Mouse (Mus musculus) ovary, postnatal 36 days (tissue): Measurements from ENCODE around the gene Syt12.
"Not testable (repeated sequence)": the region's sequence is repeated elsewhere in the genome, so short reads cannot be mapped to it uniquely, and the experiment has no call there.

ENCODE experiments used
- DNase-seq: peaks from one replicate; pipeline ENCODE4 v3.0.0; 2022; ENCODE audit warnings: low spot score, mixed read lengths

Gene Syt12

GRCm38 (mm10) chr19:4491080-4491695 lies 13.9 kb upstream of the Syt12 start:
- no peak for DNase-seq

DNA sequence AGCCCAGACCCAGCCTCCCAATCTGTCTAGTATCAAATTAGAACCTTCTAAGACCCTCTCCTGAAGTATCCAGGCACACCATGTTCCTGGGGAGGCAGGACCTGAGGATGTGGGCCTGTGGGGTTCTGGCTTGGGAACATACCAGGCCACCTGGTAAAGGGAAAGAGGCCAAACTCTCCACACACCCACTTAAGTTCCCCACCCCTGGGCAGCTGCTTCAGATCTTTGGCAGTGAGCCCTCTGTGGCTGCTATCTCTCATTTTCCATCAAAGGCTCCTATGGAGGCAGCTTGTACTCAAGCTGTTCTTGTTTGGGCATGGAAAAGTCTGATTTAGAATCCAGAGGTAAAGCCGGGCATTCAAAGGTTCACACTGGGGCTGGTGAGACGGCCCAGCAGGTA lies 10.6 kb upstream of the Syt12 start:
- no peak for DNase-seq

- no peak for DNase-seq
Observed at GRCm38 (mm10) chr19:4485006-4485405, 7.8 kb upstream of the Syt12 start.

DNA sequence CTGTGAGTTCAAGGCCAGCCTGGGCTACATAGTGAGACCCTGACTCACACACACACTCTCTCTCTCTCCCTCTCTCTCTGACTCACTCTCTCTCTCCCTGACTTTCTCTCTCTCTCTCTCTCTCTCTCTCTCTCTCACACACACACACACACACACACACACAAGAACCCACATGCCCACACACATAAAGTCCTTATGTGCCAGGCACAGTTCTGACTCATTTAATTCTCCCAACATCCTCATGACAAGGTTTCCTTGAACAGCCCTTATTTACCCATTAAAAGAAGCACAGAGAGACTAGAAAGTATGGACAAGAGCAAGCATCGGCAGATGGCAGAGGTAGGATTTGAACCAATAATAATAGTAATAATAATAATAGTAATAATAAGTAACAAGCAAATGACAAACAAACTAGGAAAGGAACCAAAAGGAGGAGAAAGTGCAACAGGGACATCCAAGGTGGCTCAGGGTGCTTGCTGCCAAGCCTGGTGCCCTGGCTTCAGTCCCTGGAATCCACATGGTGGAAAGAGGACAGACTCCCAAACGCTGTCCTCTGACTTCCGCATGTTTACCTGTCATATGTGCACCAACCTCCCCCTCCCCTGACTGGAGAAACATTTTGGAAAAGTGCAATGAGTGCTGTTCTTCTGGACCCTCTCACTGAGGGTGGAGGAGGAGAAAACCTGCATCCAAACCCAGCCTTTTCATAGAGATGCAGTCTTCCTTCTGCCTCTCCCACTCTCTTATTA lies 5.0 kb upstream of the Syt12 start:
- DNase-seq = no peak

DNA sequence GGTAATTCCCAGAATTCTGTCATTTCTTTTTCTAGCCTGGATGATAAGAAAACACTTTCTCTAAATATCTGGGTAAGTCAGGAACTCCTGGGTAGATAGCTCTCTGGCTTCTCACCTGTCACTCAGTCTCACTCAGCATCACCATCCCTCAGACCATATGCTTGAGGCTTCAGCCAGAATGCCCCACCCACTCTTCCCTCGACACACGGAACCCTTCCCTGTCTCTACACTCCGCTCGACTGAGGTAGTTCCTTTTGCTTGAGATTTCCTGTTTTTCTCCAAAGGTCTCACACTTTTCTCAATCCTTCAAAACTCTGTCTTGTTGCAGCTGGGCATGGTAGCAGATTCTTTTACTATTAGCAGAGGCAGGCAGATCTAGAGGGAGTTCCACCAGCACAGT lies 4.1 kb upstream of the Syt12 start:
- no peak for DNase-seq

GRCm38 (mm10) chr19:4480041-4480440 lies 2.8 kb upstream of the Syt12 start:
- DNase-seq = no peak

GRCm38 (mm10) chr19:4478190-4478516 lies 906 bp upstream of the Syt12 start:
- no peak for DNase-seq

GRCm38 (mm10) chr19:4476601-4477257 lies 518 bp downstream of the Syt12 start:
- DNase-seq = peak; percentile 60

GRCm38 (mm10) chr19:4475224-4475925 lies 1.9 kb downstream of the Syt12 start:
- DNase-seq = no peak

- no peak for DNase-seq
Observed at GRCm38 (mm10) chr19:4474739-4475138, 2.5 kb downstream of the Syt12 start.

DNA sequence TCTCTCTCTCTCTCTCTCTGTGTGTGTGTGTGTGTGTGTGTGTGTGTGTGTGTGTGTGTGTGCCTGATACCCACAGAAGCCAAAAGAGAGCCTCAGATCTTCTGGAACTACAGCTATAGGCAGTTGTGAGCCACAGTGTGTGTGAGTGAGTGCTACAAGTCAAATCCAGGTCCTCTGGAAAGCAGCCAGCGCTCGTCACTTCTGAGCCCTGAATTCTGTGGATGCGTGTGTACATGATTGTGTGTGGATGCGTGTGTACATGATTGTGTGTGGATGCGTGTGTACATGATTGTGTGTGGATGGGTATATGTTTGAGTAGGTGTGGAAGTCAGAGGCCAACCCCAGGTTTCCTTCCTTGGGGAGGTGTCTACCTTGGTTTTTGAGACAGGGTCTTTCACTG lies 3.7 kb downstream of the Syt12 start:
- no peak for DNase-seq

DNA sequence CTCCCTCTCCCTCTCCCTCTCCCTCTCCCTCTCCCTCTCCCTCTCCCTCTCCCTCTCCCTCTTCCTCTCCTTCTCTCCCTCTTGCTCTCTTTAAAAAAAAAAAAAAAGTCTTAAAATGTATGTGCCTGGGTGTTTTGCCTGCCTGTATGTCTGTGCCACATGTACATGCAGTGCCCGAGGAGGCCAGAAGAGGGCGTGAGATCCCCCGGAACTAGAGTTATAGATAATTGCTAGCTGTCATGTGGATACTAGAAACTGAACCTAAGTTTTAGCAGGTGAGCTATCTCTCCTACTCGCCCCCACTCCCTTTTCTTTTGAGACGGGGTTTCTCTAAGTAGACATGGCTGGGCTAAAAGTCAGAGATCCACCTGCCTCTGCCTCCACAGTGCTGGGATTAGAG lies 8.9 kb downstream of the Syt12 start:
- DNase-seq = no peak

DNA sequence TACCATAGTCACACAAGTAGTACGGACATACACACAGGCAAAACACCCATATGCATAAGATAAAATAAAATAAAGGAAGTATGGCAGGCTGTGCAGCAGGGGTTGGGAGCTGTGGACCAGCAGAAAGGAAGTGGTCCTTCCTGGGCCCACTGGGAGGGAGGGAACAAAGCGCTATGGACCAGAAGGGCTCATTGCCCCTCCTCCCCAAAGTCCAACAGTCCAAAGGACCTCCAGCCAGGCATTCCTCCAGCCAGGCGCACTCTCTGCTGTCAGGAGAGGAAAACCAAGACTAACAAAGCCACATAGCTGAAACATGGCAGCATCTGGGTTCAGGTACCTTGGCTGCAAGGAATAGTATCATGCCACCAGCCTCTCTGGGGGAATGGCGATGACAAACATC lies 12.6 kb downstream of the Syt12 start:
- no peak for DNase-seq

DNA sequence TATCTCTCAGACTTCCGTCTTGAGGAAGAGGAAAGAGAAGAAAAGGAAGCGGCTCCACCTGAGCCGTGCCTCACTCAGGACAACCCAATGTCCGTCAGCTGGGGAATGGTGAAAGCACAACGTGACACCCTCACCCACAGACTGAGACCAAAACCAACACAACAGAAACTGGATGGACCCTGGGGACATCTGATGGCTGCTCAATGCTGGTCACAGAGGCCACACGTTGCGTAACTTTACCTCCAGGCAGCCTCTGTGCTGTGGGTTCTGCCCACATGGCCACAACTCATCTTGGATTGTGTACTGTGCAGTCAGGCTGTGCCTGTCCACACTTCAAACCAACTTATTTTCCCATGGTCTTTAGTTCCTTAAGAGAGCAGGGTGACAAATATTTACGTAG lies 15.3 kb downstream of the Syt12 start:
- no peak for DNase-seq

- DNase-seq = peak; percentile 59
Observed at GRCm38 (mm10) chr19:4456227-4456626, 21.0 kb downstream of the Syt12 start.

- no peak for DNase-seq
Observed at GRCm38 (mm10) chr19:4455071-4455800, 22.0 kb downstream of the Syt12 start.

DNA sequence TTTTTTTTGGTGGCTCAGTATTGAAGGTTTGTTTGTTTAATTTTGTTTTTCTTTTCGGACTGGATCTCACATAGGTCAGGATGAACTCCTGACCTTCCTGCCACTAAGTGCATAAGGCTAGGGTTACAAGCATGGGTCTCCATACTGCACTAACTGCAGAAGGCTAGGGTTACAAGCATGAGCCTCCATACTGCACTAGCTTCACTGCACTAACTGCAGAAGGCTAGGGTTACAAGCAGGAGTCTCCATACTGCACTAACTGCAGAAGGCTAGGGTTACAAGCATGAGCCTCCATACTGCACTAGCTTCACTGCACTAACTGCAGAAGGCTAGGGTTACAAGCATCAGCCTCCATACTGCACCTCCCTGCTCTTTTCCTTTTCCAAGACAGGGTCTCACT lies 23.2 kb downstream of the Syt12 start:
- not testable (repeated sequence) for DNase-seq

- DNase-seq = no peak
Observed at GRCm38 (mm10) chr19:4452525-4452924, 24.7 kb downstream of the Syt12 start.

GRCm38 (mm10) chr19:4451965-4452364 lies 25.3 kb downstream of the Syt12 start:
- no peak for DNase-seq

DNA sequence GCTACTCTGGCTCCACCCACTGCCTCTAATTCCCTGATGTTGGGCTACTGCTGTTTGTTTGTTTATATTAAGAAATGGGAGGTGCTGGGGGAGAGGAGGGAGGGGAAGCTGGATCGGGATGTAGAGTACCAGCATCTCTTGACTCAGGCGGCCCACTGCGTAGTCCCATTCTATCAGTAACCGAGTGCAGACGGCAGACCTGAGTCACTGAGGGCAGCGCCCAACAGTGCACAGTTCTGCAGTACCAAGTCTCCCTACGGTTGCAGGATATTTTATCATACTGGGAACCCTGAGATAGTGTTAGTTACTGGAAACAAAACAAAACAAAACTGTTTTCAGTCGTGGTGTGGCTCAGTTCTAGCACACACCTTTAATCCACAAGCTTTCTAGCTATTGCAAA lies 26.1 kb downstream of the Syt12 start:
- no peak for DNase-seq

GRCm38 (mm10) chr19:4450666-4451065 lies 26.6 kb downstream of the Syt12 start:
- no peak for DNase-seq

GRCm38 (mm10) chr19:4449230-4449629 lies 28.0 kb downstream of the Syt12 start:
- no peak for DNase-seq
